Comparison of ENCODE assay signal across 14 mouse cellular contexts in the genomic region with DNA sequence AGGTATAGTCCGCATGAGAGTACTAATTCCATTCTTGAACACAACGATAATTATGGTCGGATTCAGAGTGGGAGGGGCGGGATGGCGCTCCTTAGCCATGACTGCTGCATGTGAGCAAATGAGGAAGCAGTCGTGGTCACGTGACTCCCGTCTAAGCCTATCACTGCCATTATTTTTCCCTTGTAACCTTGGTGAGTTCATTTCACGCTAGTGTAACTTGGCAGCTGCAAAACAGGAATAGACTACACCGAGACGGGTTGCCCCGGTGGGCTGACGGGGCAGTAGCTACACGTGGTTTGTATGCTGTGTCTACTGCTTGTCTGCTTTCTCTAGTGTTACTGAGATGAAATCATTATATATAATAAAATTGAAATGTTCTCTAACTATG. TPM values are rescaled to one million over a fixed set of nuclear protein-coding genes. Genes with fewer than 3 reads are reported as not detected.
DNase-seq lines count a peak whose midpoint lies in the region; ATAC-seq lines count a peak whose summit lies in the region.
"Had no signal": no experiment of that assay in that cellular context is flagged by ENCODE, and none has a peak within 500 bp of the region (broad histone marks: within the 10 kb centered on the region; RNA-seq: fewer than 3 reads in every experiment).

No protein-coding gene starts in this region.

- H3K27ac ChIP-seq in hindbrain, embryonic 16.5 days (ENCODE audit: low read depth, low read length): no peak overlapping the region
- H3K27ac ChIP-seq in hindbrain, embryonic 12.5 days: no peak overlapping the region
- H3K27ac ChIP-seq in forebrain, embryonic 16.5 days (ENCODE audit: low read length): peak overlapping the region; percentile 56; the same call in 1 of the 2 replicates
- H3K27ac ChIP-seq: hindbrain, embryonic 15.5 days; left cerebral cortex, adult 2 months had no signal

- H3K36me3 ChIP-seq in hindbrain, embryonic 16.5 days (ENCODE audit: control insufficient read depth, insufficient read depth, low read length): no peaks in the 10 kb centered on the region
- no peaks in the 10 kb centered on the region for H3K36me3 ChIP-seq in hindbrain, embryonic 12.5 days
- H3K36me3 ChIP-seq in forebrain, embryonic 16.5 days (ENCODE audit: control insufficient read depth, insufficient read depth): no peaks in the 10 kb centered on the region
- H3K36me3 ChIP-seq: heart, embryonic 12.5 days; hindbrain, embryonic 15.5 days had no signal

- 0 out of 2 replicates have a peak, but pooled peaks have one; percentile 20 for ATAC-seq in hindbrain, embryonic 16.5 days
- ATAC-seq in hindbrain, embryonic 12.5 days (ENCODE audit: low FRiP score): no peak
- peak; percentile 86 for ATAC-seq in forebrain, embryonic 16.5 days

- peak; percentile 42 to 44 for DNase-seq in B cell, adult 2 months
- DNase-seq in ZHBTc4 (ENCODE audit: low read depth, low spot score): peak; percentile 22
- no peak for DNase-seq in thymus, adult 18-20 months
- DNase-seq in spleen, adult 18-20 months: no peak
- DNase-seq: cerebellum, postnatal 36 days; kidney, postnatal 4 days; liver had no signal

- no peaks in the 10 kb centered on the region for H3K27me3 ChIP-seq in hindbrain, embryonic 16.5 days (replicated peaks; ENCODE audit: control insufficient read depth, insufficient read depth, low read length)
- 0 out of 2 replicates have a peak, but pooled peaks cover 3% of the 10 kb centered on the region for H3K27me3 ChIP-seq in hindbrain, embryonic 12.5 days
- no peaks in the 10 kb centered on the region for H3K27me3 ChIP-seq in forebrain, embryonic 16.5 days (replicated peaks; ENCODE audit: control insufficient read depth, insufficient read depth, low read length)
- H3K27me3 ChIP-seq: hindbrain, embryonic 15.5 days had no signal

- H3K9ac ChIP-seq in hindbrain, embryonic 16.5 days (ENCODE audit: low read depth, low read length): no peak overlapping the region
- no peak overlapping the region for H3K9ac ChIP-seq in hindbrain, embryonic 12.5 days
- H3K9ac ChIP-seq in forebrain, embryonic 16.5 days (replicated peaks; ENCODE audit: low read depth, low read length): 0 out of 2 replicates have a peak overlapping the region, but pooled peaks have one; percentile 5
- H3K9ac ChIP-seq: heart, embryonic 12.5 days; hindbrain, embryonic 15.5 days had no signal

- H3K4me3 ChIP-seq in hindbrain, embryonic 16.5 days (ENCODE audit: low read length): no peak overlapping the region
- H3K4me3 ChIP-seq in hindbrain, embryonic 12.5 days: no peak overlapping the region
- peak overlapping the region; percentile 28 for H3K4me3 ChIP-seq in forebrain, embryonic 16.5 days (replicated peaks; ENCODE audit: low read length)
- H3K4me3 ChIP-seq: erythroblast, embryonic 14.5 days; heart, embryonic 12.5 days; hindbrain, embryonic 15.5 days; left cerebral cortex, adult 2 months had no signal

- no peaks in the 10 kb centered on the region for H3K9me3 ChIP-seq in hindbrain, embryonic 16.5 days (ENCODE audit: control insufficient read depth, low read length)
- H3K9me3 ChIP-seq in hindbrain, embryonic 12.5 days (replicated peaks): no peaks in the 10 kb centered on the region
- H3K9me3 ChIP-seq in forebrain, embryonic 16.5 days (ENCODE audit: control insufficient read depth, low read length): no peaks in the 10 kb centered on the region
- H3K9me3 ChIP-seq: heart, embryonic 12.5 days; hindbrain, embryonic 15.5 days had no signal

- H3K4me1 ChIP-seq in hindbrain, embryonic 16.5 days (ENCODE audit: control insufficient read depth, insufficient read depth, low read depth, low read length): no peaks in the 10 kb centered on the region
- peaks cover 3% of the 10 kb centered on the region; the same call in 1 of the 2 replicates for H3K4me1 ChIP-seq in hindbrain, embryonic 12.5 days
- peaks cover 8% of the 10 kb centered on the region for H3K4me1 ChIP-seq in forebrain, embryonic 16.5 days (replicated peaks; ENCODE audit: control insufficient read depth, insufficient read depth, low read length)
- H3K4me1 ChIP-seq: hindbrain, embryonic 15.5 days had no signal

- WGBS in hindbrain, embryonic 16.5 days: 77% methylated on average over 14 of the region's 14 CpGs
- 86% methylated on average over 14 of the region's 14 CpGs for WGBS in hindbrain, embryonic 12.5 days
- WGBS in forebrain, embryonic 16.5 days: 66% methylated on average over 14 of the region's 14 CpGs

- H3K4me2 ChIP-seq in hindbrain, embryonic 16.5 days (ENCODE audit: low read length): no peak overlapping the region
- no peak overlapping the region for H3K4me2 ChIP-seq in hindbrain, embryonic 12.5 days (replicated peaks)
- H3K4me2 ChIP-seq in forebrain, embryonic 16.5 days (ENCODE audit: low read length): peak overlapping the region; percentile 34
- H3K4me2 ChIP-seq: heart, embryonic 12.5 days; hindbrain, embryonic 15.5 days had no signal

RNA-seq across cellular contexts. Expression of a gene that starts 25.1 kb away (rescaled TPM):
- polyA plus RNA-seq in hindbrain, embryonic 16.5 days (2015; fragmentation: Nextera tagmentation; extraction: Ambion mirVana): 2.2 and 2.7 TPM in 2 replicates
- polyA plus RNA-seq in hindbrain, embryonic 12.5 days (2016; fragmentation: Nextera tagmentation; extraction: Ambion mirVana): 3.4 TPM in 2 replicates
- 2.5 and 4.3 TPM in 2 replicates for polyA plus RNA-seq in forebrain, embryonic 16.5 days (2015; fragmentation: Nextera tagmentation; extraction: Ambion mirVana)

RNA-seq across cellular contexts. Expression of a gene that starts 56.3 kb away (rescaled TPM):
- polyA plus RNA-seq in hindbrain, embryonic 16.5 days (2015; fragmentation: Nextera tagmentation; extraction: Ambion mirVana): 8.5 and 9.1 TPM in 2 replicates
- polyA plus RNA-seq in hindbrain, embryonic 12.5 days (2016; fragmentation: Nextera tagmentation; extraction: Ambion mirVana): 13.0 and 14.4 TPM in 2 replicates
- 13.6 and 15.3 TPM in 2 replicates for polyA plus RNA-seq in forebrain, embryonic 16.5 days (2015; fragmentation: Nextera tagmentation; extraction: Ambion mirVana)

Comparison
In these comparisons a context has a peak if more than half of its experiments do, and no peak if none do; other contexts are left out.
1. DNase-seq: peak in B cell, adult 2 months (2 of 2) and ZHBTc4 (single experiment); none in thymus, adult 18-20 months (0 of 2) and spleen, adult 18-20 months (0 of 2).